Mouse (Mus musculus): ENCODE measurements around the gene Tph1. TPM values are rescaled to one million over a fixed set of nuclear protein-coding genes. Genes with fewer than 3 reads are reported as not detected.
"Not testable (repeated sequence)": the region's sequence is repeated elsewhere in the genome, so short reads cannot be mapped to it uniquely, and the experiment has no call there.

Gene Tph1
- polyA plus RNA-seq, 1 experiment from 2014 or later = 0.40 TPM

GRCm38 (mm10) chr7:46675061-46675460 lies 2.7 kb upstream of the Tph1 start:
- Histone ChIP-seq H3K27me3 (ENCODE audit: control insufficient read depth, insufficient read depth, low read length) (no peaks in the 10 kb centered on the region), H3K27ac (replicated peaks; ENCODE audit: low read depth, low read length) (no peak overlapping the region), H3K4me3 (ENCODE audit: low read depth, low read length) (no peak overlapping the region), H3K4me2 (ENCODE audit: low read depth, severe bottlenecking) (no peak overlapping the region), H3K4me1 (ENCODE audit: control insufficient read depth, insufficient read depth, low read length) (no peaks in the 10 kb centered on the region), H3K9me3 (ENCODE audit: control insufficient read depth, low read length) (no peaks in the 10 kb centered on the region), H3K9ac (ENCODE audit: low read length) (no peak overlapping the region), H3K36me3 (ENCODE audit: control insufficient read depth, insufficient read depth, low read length) (no peaks in the 10 kb centered on the region)
- WGBS = 93% methylated on average over 7 of the region's 7 CpGs
- no peak for ATAC-seq (ENCODE audit: insufficient number of reproducible peaks, low FRiP score, low TSS enrichment, low read depth)
- DNase-seq (ENCODE audit: low spot score) = no peak

GRCm38 (mm10) chr7:46667256-46667655 lies 5.1 kb downstream of the Tph1 start:
- WGBS = 2% methylated on average over 21 of the region's 21 CpGs
- ATAC-seq (ENCODE audit: insufficient number of reproducible peaks, low FRiP score, low TSS enrichment, low read depth) = no peak
- DNase-seq (ENCODE audit: low spot score) = peak; percentile 41

GRCm38 (mm10) chr7:46665236-46665635 lies 7.1 kb downstream of the Tph1 start:
- no peak overlapping the region for H3K4me3 ChIP-seq (ENCODE audit: low read depth, low read length)

More at GRCm38 (mm10) chr7:46667256-46667655, 5.1 kb downstream of the Tph1 start:
- Histone ChIP-seq H3K27ac (replicated peaks; ENCODE audit: low read depth, low read length) (no peak overlapping the region), H3K4me1 (ENCODE audit: control insufficient read depth, insufficient read depth, low read length) (no peaks in the 10 kb centered on the region), H3K9me3 (ENCODE audit: control insufficient read depth, low read length) (no peaks in the 10 kb centered on the region), H3K4me2 (ENCODE audit: low read depth, severe bottlenecking) (peak overlapping the region; percentile 31; the same call in 1 of the 2 replicates), H3K36me3 (ENCODE audit: control insufficient read depth, insufficient read depth, low read length) (no peaks in the 10 kb centered on the region), H3K9ac (ENCODE audit: low read length) (no peak overlapping the region), H3K4me3 (ENCODE audit: low read depth, low read length) (no peak overlapping the region), H3K27me3 (ENCODE audit: control insufficient read depth, insufficient read depth, low read length) (peaks cover 5% of the 10 kb centered on the region; the same call in 1 of the 2 replicates)

DNA sequence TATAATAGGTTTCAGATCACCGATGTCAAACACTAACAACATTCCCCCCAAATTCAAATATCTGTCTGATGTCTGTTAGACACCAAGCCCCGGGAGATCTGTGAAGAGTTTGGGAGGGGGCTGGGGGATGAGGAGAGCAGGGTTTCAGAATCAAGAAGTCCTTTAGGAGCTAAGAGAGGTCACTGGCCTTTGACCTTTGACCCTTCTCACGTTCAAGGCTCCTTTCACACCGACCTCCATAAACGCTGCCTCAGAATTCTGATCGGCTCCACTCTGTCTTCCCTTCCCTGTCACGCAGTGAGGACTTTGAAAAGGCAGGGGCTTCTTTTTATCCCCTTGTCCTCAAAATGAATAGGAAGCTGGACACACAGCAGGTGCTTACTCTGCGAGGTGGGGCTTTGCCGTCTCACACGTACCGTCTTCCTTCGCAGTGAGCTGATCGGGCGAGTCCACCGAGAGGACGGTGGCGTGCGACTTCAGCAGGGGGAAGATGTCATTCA lies 10.7 kb downstream of the Tph1 start:
- H3K4me3 ChIP-seq (ENCODE audit: low read depth, low read length) = no peak overlapping the region
- no peaks in the 10 kb centered on the region for H3K9me3 ChIP-seq (ENCODE audit: control insufficient read depth, low read length)
- no peaks in the 10 kb centered on the region for H3K36me3 ChIP-seq (ENCODE audit: control insufficient read depth, insufficient read depth, low read length)
- WGBS = 58% methylated on average over 18 of the region's 18 CpGs
- no peak overlapping the region for H3K27ac ChIP-seq (replicated peaks; ENCODE audit: low read depth, low read length)
- no peak overlapping the region for H3K9ac ChIP-seq (ENCODE audit: low read length)
- DNase-seq (ENCODE audit: low spot score) (no peak), ATAC-seq (ENCODE audit: insufficient number of reproducible peaks, low FRiP score, low TSS enrichment, low read depth) (no peak)
- H3K27me3 ChIP-seq (ENCODE audit: control insufficient read depth, insufficient read depth, low read length) = no peaks in the 10 kb centered on the region
- H3K4me2 ChIP-seq (ENCODE audit: low read depth, severe bottlenecking) = no peak overlapping the region
- no peaks in the 10 kb centered on the region for H3K4me1 ChIP-seq (ENCODE audit: control insufficient read depth, insufficient read depth, low read length)

More at GRCm38 (mm10) chr7:46665236-46665635, 7.1 kb downstream of the Tph1 start:
- Histone ChIP-seq H3K27me3 (ENCODE audit: control insufficient read depth, insufficient read depth, low read length) (peaks cover 5% of the 10 kb centered on the region; the same call in 1 of the 2 replicates), H3K36me3 (ENCODE audit: control insufficient read depth, insufficient read depth, low read length) (no peaks in the 10 kb centered on the region), H3K27ac (replicated peaks; ENCODE audit: low read depth, low read length) (no peak overlapping the region), H3K9ac (ENCODE audit: low read length) (no peak overlapping the region), H3K4me1 (ENCODE audit: control insufficient read depth, insufficient read depth, low read length) (no peaks in the 10 kb centered on the region), H3K4me2 (ENCODE audit: low read depth, severe bottlenecking) (no peak overlapping the region), H3K9me3 (ENCODE audit: control insufficient read depth, low read length) (no peaks in the 10 kb centered on the region)
- ATAC-seq (ENCODE audit: insufficient number of reproducible peaks, low FRiP score, low TSS enrichment, low read depth) (no peak), DNase-seq (ENCODE audit: low spot score) (peak; percentile 72)
- 36% methylated on average over 9 of the region's 9 CpGs for WGBS

DNA sequence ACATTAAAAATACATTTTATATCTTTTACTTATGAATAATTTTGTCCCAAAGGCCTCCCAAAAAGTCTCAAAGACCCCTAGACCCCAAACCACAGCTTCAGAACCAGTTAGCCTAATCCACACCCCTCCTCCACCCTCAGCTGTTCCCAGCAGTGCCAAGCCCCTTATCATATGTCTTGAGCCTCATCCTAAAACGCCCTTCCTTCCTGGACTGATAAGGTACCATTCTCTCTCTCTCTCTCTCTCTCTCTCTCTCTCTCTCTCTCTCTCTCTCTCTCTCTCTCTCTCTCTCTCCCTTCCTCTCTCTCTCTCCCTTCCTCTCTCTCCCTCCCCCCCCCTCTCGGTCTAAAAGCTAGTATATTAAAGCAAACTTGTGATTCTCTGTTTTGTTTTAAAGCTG lies 20.1 kb downstream of the Tph1 start:
- H3K27ac ChIP-seq (replicated peaks; ENCODE audit: low read depth, low read length) = no peak overlapping the region
- H3K36me3 ChIP-seq (ENCODE audit: control insufficient read depth, insufficient read depth, low read length) = no peaks in the 10 kb centered on the region
- no peaks in the 10 kb centered on the region for H3K9me3 ChIP-seq (ENCODE audit: control insufficient read depth, low read length)
- H3K4me2 ChIP-seq (ENCODE audit: low read depth, severe bottlenecking) = no peak overlapping the region
- no peak overlapping the region for H3K9ac ChIP-seq (ENCODE audit: low read length)
- H3K4me1 ChIP-seq (ENCODE audit: control insufficient read depth, insufficient read depth, low read length) = no peaks in the 10 kb centered on the region
- DNase-seq (ENCODE audit: low spot score) (no peak), ATAC-seq (ENCODE audit: insufficient number of reproducible peaks, low FRiP score, low TSS enrichment, low read depth) (no peak)
- WGBS = 76% methylated on average over 2 of the region's 2 CpGs
- no peak overlapping the region for H3K4me3 ChIP-seq (ENCODE audit: low read depth, low read length)
- H3K27me3 ChIP-seq (ENCODE audit: control insufficient read depth, insufficient read depth, low read length) = no peaks in the 10 kb centered on the region

GRCm38 (mm10) chr7:46650231-46650630 lies 22.1 kb downstream of the Tph1 start:
- not testable (repeated sequence) for DNase-seq (ENCODE audit: low spot score); H3K9ac ChIP-seq (ENCODE audit: low read length); H3K9me3 ChIP-seq (ENCODE audit: control insufficient read depth, low read length); H3K4me1 ChIP-seq (ENCODE audit: control insufficient read depth, insufficient read depth, low read length); H3K4me3 ChIP-seq (ENCODE audit: low read depth, low read length); H3K27me3 ChIP-seq (ENCODE audit: control insufficient read depth, insufficient read depth, low read length); H3K36me3 ChIP-seq (ENCODE audit: control insufficient read depth, insufficient read depth, low read length); H3K27ac ChIP-seq (replicated peaks; ENCODE audit: low read depth, low read length); ATAC-seq (ENCODE audit: insufficient number of reproducible peaks, low FRiP score, low TSS enrichment, low read depth); H3K4me2 ChIP-seq (ENCODE audit: low read depth, severe bottlenecking)
- 52% methylated on average over 5 of the region's 5 CpGs for WGBS

GRCm38 (mm10) chr7:46648431-46649140 lies 23.8 kb downstream of the Tph1 start:
- H3K4me3 ChIP-seq (ENCODE audit: low read depth, low read length) = no peak overlapping the region
- no peak overlapping the region for H3K4me2 ChIP-seq (ENCODE audit: low read depth, severe bottlenecking)
- no peaks in the 10 kb centered on the region for H3K36me3 ChIP-seq (ENCODE audit: control insufficient read depth, insufficient read depth, low read length)
- DNase-seq (ENCODE audit: low spot score) (no peak), ATAC-seq (ENCODE audit: insufficient number of reproducible peaks, low FRiP score, low TSS enrichment, low read depth) (no peak)
- H3K27me3 ChIP-seq (ENCODE audit: control insufficient read depth, insufficient read depth, low read length) = no peaks in the 10 kb centered on the region
- no peaks in the 10 kb centered on the region for H3K9me3 ChIP-seq (ENCODE audit: control insufficient read depth, low read length)
- 73% methylated on average over 4 of the region's 4 CpGs for WGBS
- no peak overlapping the region for H3K27ac ChIP-seq (replicated peaks; ENCODE audit: low read depth, low read length)
- H3K4me1 ChIP-seq (ENCODE audit: control insufficient read depth, insufficient read depth, low read length) = no peaks in the 10 kb centered on the region
- no peak overlapping the region for H3K9ac ChIP-seq (ENCODE audit: low read length)

GRCm38 (mm10) chr7:46643172-46643571 lies 29.2 kb downstream of the Tph1 start:
- H3K36me3 ChIP-seq (ENCODE audit: control insufficient read depth, insufficient read depth, low read length) = no peaks in the 10 kb centered on the region
- H3K9me3 ChIP-seq (ENCODE audit: control insufficient read depth, low read length) = no peaks in the 10 kb centered on the region
- WGBS = 85% methylated on average over 1 of the region's 1 CpGs
- no peak overlapping the region for H3K9ac ChIP-seq (ENCODE audit: low read length)
- H3K4me2 ChIP-seq (ENCODE audit: low read depth, severe bottlenecking) = no peak overlapping the region
- ATAC-seq (ENCODE audit: insufficient number of reproducible peaks, low FRiP score, low TSS enrichment, low read depth) = no peak
- peaks cover 6% of the 10 kb centered on the region; the same call in 1 of the 2 replicates for H3K4me1 ChIP-seq (ENCODE audit: control insufficient read depth, insufficient read depth, low read length)
- H3K4me3 ChIP-seq (ENCODE audit: low read depth, low read length) = no peak overlapping the region
- H3K27ac ChIP-seq (replicated peaks; ENCODE audit: low read depth, low read length) = no peak overlapping the region
- no peak for DNase-seq (ENCODE audit: low spot score)
- H3K27me3 ChIP-seq (ENCODE audit: control insufficient read depth, insufficient read depth, low read length) = no peaks in the 10 kb centered on the region
